Mouse (Mus musculus): ENCODE data around the gene Olfr1111. TPM values are rescaled to one million over a fixed set of nuclear protein-coding genes. Genes with fewer than 3 reads are reported as not detected.
"Not testable (repeated sequence)": the region's sequence is repeated elsewhere in the genome, so short reads cannot be mapped to it uniquely, and the experiment has no call there.

The Olfr1111 gene
- not detected in 2 replicates for polyA plus RNA-seq (2016; fragmentation: Nextera tagmentation; extraction: Ambion mirVana)

DNA sequence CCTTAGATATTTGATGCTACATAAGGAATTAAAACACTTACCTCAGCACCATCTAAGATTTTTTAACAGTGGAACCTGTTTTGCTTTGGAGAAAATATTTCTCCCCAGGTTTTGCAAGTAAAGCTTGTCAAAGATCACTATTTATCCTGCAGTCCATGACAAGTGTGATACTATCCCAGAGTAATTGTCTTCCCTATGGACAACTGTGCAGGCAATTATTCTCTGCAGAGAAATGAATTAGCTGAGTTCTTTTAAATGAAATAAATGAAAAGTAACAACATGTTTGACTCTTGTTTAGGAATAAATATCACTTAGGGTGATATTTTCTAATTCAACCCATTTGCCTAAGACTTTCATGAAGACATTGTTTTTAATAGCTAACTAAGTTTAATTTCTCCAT is at the start of gene Olfr1111:
Olfr1111 (minus strand) TSS at position 101 of the 400 bp plus-strand sequence.
- Histone ChIP-seq H3K36me3 (replicated peaks) (no peaks in the 10 kb centered on the region), H3K4me3 (no peak within 1 kb of the TSS), H3K9me3 (no peaks in the 10 kb centered on the region), H3K4me1 (no peaks in the 10 kb centered on the region), H3K27ac (replicated peaks) (no peak within 1 kb of the TSS), H3K27me3 (replicated peaks; ENCODE audit: low read depth, poor library complexity, severe bottlenecking) (no peaks in the 10 kb centered on the region)
- DNase-seq (ENCODE audit: low spot score): no peak

DNA sequence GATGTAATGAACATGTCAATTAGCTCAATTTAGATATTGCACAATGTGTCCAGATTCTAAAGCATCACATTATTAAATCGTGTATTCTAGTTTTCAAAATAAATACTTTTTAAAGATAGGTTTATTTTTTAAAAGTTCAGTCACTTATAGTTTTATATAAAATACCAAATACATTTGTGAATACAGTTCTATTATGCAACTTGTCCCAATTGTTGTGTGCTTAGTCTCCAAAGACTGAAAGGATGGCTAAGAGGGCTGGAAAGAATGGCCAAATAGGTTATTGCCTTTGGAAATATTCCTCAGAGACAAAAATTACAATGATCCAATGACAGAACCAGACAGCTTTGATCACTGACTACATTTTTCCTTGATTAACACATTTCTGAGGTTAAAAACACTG is 35.1 kb upstream of the Olfr1111 start, which contains the start of gene Olfr1112:
Olfr1112 (plus strand) TSS at position 301 of the 400 bp plus-strand sequence.
- WGBS: 89% methylated on average over 1 of the region's 1 CpGs
- Histone ChIP-seq H3K4me1 (no peaks in the 10 kb centered on the region), H3K36me3 (replicated peaks) (no peaks in the 10 kb centered on the region), H3K27me3 (replicated peaks; ENCODE audit: low read depth, poor library complexity, severe bottlenecking) (no peaks in the 10 kb centered on the region), H3K27ac (replicated peaks) (no peak within 1 kb of the TSS), H3K9me3 (no peaks in the 10 kb centered on the region), H3K4me3 (no peak within 1 kb of the TSS)
- no peak for DNase-seq (ENCODE audit: low spot score)

DNA sequence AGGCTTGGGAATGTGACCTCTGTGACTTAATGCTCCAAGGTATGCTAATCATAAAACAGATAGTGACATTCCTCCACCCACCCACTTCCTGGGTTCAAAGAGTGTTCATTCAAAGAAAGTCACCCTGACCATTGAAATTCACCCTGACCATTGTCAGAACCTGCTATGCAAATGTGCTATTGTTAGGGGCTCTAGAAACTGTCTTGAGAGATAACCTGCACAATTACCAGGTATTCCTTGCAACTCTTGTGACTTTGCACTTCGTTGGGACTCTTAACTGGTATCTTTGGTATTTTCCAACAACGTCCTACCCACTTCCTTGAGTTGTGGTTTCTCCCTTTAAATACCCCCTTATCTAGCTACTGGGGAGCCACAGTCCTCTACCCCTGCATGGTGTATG is 15.3 kb upstream of the Olfr1111 start:
- 82% methylated on average over 2 of the region's 2 CpGs for WGBS
- not testable (repeated sequence) for H3K9me3 ChIP-seq; DNase-seq (ENCODE audit: low spot score); H3K27ac ChIP-seq (replicated peaks); H3K4me3 ChIP-seq; H3K27me3 ChIP-seq (replicated peaks; ENCODE audit: low read depth, poor library complexity, severe bottlenecking); H3K4me1 ChIP-seq; H3K36me3 ChIP-seq (replicated peaks)

DNA sequence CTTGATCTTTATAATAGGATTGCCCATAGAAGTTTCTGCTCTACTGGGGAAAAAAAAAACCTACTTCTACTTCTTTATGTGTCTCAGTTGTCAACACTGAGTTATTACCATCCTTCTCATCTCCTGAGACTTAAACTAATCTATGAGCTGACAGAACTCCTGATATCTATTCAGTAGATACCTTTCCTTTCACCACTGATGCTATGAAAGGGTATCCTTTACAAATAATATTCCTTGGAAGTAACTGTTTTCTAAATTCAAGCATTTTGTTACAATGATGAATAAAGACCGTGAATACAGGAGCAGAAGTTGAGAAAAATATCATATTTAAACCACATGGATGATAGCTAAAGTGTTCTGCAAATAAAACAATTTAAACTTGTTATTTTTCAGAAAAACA is 12.2 kb downstream of the Olfr1111 start, which contains the start of gene Olfr1110:
Olfr1110 (minus strand) TSS at position 101 of the 400 bp plus-strand sequence.
- DNase-seq (ENCODE audit: low spot score): no peak
- no peaks in the 10 kb centered on the region for H3K4me1 ChIP-seq
- H3K9me3 ChIP-seq: no peaks in the 10 kb centered on the region
- H3K27ac ChIP-seq (replicated peaks): no peak within 1 kb of the TSS
- no peaks in the 10 kb centered on the region for H3K27me3 ChIP-seq (replicated peaks; ENCODE audit: low read depth, poor library complexity, severe bottlenecking)
- H3K4me3 ChIP-seq: no peak within 1 kb of the TSS
- 89% methylated on average over 1 of the region's 1 CpGs for WGBS
- no peaks in the 10 kb centered on the region for H3K36me3 ChIP-seq (replicated peaks)

DNA sequence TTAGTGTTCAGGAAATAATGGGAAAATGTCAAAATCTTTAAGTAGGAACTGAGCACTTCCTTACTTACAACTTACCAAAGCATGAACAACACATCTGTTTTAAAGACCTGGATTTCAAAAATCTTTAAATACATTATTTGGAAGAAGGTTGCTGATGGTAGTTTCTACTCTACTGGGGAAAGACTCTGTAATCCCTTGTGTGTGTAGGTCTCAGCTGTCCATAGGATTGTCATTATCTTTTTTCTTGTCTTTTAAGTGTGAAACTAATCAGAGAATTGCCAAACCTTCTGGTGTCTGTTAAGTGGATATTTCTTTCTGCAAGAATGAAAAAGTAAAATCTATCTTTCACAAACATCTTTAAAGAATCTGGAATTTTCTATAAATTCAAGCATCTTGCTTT is 38.0 kb downstream of the Olfr1111 start, which contains the start of gene Olfr259:
Olfr259 (minus strand) TSS at position 101 of the 400 bp plus-strand sequence.
- no peaks in the 10 kb centered on the region for H3K4me1 ChIP-seq
- DNase-seq (ENCODE audit: low spot score): no peak
- H3K4me3 ChIP-seq: no peak within 1 kb of the TSS
- no peaks in the 10 kb centered on the region for H3K9me3 ChIP-seq
- no peaks in the 10 kb centered on the region for H3K36me3 ChIP-seq (replicated peaks)
- no peak within 1 kb of the TSS for H3K27ac ChIP-seq (replicated peaks)
- no peaks in the 10 kb centered on the region for H3K27me3 ChIP-seq (replicated peaks; ENCODE audit: low read depth, poor library complexity, severe bottlenecking)

Other genes starting within 250 kb of the Olfr1111 start
- gene Olfr1098, start 228.1 kb downstream of the Olfr1111 start, polyA plus RNA-seq (2016; fragmentation: Nextera tagmentation; extraction: Ambion mirVana): not detected in 2 replicates
- gene Olfr1099, start 191.9 kb downstream of the Olfr1111 start, polyA plus RNA-seq (2016; fragmentation: Nextera tagmentation; extraction: Ambion mirVana): not detected in 2 replicates
- not detected in 2 replicates for gene Olfr1100, start 172.7 kb downstream of the Olfr1111 start, polyA plus RNA-seq (2016; fragmentation: Nextera tagmentation; extraction: Ambion mirVana)
- gene Olfr1101, start 161.4 kb downstream of the Olfr1111 start, polyA plus RNA-seq (2016; fragmentation: Nextera tagmentation; extraction: Ambion mirVana): not detected in 2 replicates
- not detected in 2 replicates for gene Olfr1102, start 154.2 kb downstream of the Olfr1111 start, polyA plus RNA-seq (2016; fragmentation: Nextera tagmentation; extraction: Ambion mirVana)
- not detected in 2 replicates for gene Olfr1104, start 125.5 kb downstream of the Olfr1111 start, polyA plus RNA-seq (2016; fragmentation: Nextera tagmentation; extraction: Ambion mirVana)
- not detected in 2 replicates for gene Olfr1105, start 116.1 kb downstream of the Olfr1111 start, polyA plus RNA-seq (2016; fragmentation: Nextera tagmentation; extraction: Ambion mirVana)
- gene Olfr1106, start 100.4 kb downstream of the Olfr1111 start, polyA plus RNA-seq (2016; fragmentation: Nextera tagmentation; extraction: Ambion mirVana): not detected in 2 replicates
- gene Olfr1107, start 76.8 kb downstream of the Olfr1111 start, polyA plus RNA-seq (2016; fragmentation: Nextera tagmentation; extraction: Ambion mirVana): not detected in 2 replicates
- not detected in 2 replicates for gene Olfr1109, start 56.6 kb downstream of the Olfr1111 start, polyA plus RNA-seq (2016; fragmentation: Nextera tagmentation; extraction: Ambion mirVana)
- gene Olfr259, start 38.1 kb downstream of the Olfr1111 start, polyA plus RNA-seq (2016; fragmentation: Nextera tagmentation; extraction: Ambion mirVana): not detected in 2 replicates
- not detected in 2 replicates for gene Olfr1110, start 12.3 kb downstream of the Olfr1111 start, polyA plus RNA-seq (2016; fragmentation: Nextera tagmentation; extraction: Ambion mirVana)
- not detected in 2 replicates for gene Olfr1112, start 35.2 kb upstream of the Olfr1111 start, polyA plus RNA-seq (2016; fragmentation: Nextera tagmentation; extraction: Ambion mirVana)
- gene Olfr1113, start 56.3 kb upstream of the Olfr1111 start, polyA plus RNA-seq (2016; fragmentation: Nextera tagmentation; extraction: Ambion mirVana): not detected in 2 replicates
- gene Olfr1115, start 95.4 kb upstream of the Olfr1111 start, polyA plus RNA-seq (2016; fragmentation: Nextera tagmentation; extraction: Ambion mirVana): not detected in 2 replicates
- not detected in 2 replicates for gene Olfr1116, start 114.9 kb upstream of the Olfr1111 start, polyA plus RNA-seq (2016; fragmentation: Nextera tagmentation; extraction: Ambion mirVana)
- gene Olfr1118, start 155.0 kb upstream of the Olfr1111 start, polyA plus RNA-seq (2016; fragmentation: Nextera tagmentation; extraction: Ambion mirVana): not detected in 2 replicates
- gene Olfr1120, start 202.2 kb upstream of the Olfr1111 start, polyA plus RNA-seq (2016; fragmentation: Nextera tagmentation; extraction: Ambion mirVana): not detected in 2 replicates
- gene Olfr1121, start 217.3 kb upstream of the Olfr1111 start, polyA plus RNA-seq (2016; fragmentation: Nextera tagmentation; extraction: Ambion mirVana): not detected in 2 replicates
- gene Olfr1122, start 233.2 kb upstream of the Olfr1111 start, polyA plus RNA-seq (2016; fragmentation: Nextera tagmentation; extraction: Ambion mirVana): not detected in 2 replicates

All from embryonic facial prominence, embryonic 10.5 days (tissue).